Mouse (Mus musculus): Measurements from ENCODE around the gene Ehbp1l1. TPM values are rescaled to one million over a fixed set of nuclear protein-coding genes. Genes with fewer than 3 reads are reported as not detected.
"Not testable (repeated sequence)": the region's sequence is repeated elsewhere in the genome, so short reads cannot be mapped to it uniquely, and the experiment has no call there.

Gene Ehbp1l1
- polyA plus RNA-seq, 1 experiment from 2014 or later = 9.3 TPM

DNA sequence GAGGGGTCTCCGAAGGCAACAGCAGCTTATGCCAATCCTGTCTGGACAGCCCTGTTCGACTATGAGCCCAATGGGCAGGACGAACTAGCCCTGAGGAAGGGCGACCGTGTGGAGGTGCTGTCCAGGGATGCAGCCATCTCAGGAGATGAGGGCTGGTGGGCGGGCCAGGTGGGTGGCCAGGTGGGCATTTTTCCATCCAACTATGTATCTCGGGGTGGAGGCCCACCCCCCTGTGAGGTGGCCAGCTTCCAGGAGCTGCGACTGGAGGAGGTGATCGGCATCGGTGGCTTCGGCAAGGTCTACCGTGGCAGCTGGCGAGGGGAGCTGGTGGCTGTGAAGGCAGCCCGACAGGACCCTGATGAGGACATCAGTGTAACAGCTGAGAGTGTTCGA is 35.8 kb downstream of the Ehbp1l1 start:
- WGBS = 80% methylated on average over 15 of the region's 15 CpGs
- no peaks in the 10 kb centered on the region for H3K9me3 ChIP-seq (replicated peaks)
- peak overlapping the region; percentile 90 for H3K27ac ChIP-seq (replicated peaks)
- H3K4me1 ChIP-seq = peaks cover 60% of the 10 kb centered on the region
- peak overlapping the region; percentile 90 for H3K4me3 ChIP-seq
- peaks cover 67% of the 10 kb centered on the region for H3K36me3 ChIP-seq
- H3K27me3 ChIP-seq (ENCODE audit: low read depth, poor library complexity, severe bottlenecking) = peaks cover 14% of the 10 kb centered on the region
- no peak for DNase-seq (ENCODE audit: low spot score)

- DNase-seq (ENCODE audit: low spot score) = peak; percentile 75
- peak overlapping the region; percentile 90 for H3K4me3 ChIP-seq
- peaks cover 67% of the 10 kb centered on the region for H3K36me3 ChIP-seq
- peaks cover 54% of the 10 kb centered on the region for H3K4me1 ChIP-seq
- 11% methylated on average over 42 of the region's 42 CpGs for WGBS
- no peaks in the 10 kb centered on the region for H3K9me3 ChIP-seq (replicated peaks)
- H3K27me3 ChIP-seq (ENCODE audit: low read depth, poor library complexity, severe bottlenecking) = peaks cover 8% of the 10 kb centered on the region
- peak overlapping the region; percentile 90 for H3K27ac ChIP-seq (replicated peaks)
Observed at GRCm38 (mm10) chr19:5689565-5690342, 36.4 kb downstream of the Ehbp1l1 start.

GRCm38 (mm10) chr19:5689088-5689428 is 37.1 kb downstream of the Ehbp1l1 start:
- H3K27me3 ChIP-seq (ENCODE audit: low read depth, poor library complexity, severe bottlenecking) = peaks cover 1% of the 10 kb centered on the region
- DNase-seq (ENCODE audit: low spot score) = peak; percentile 21
- H3K36me3 ChIP-seq = peaks cover 69% of the 10 kb centered on the region
- peak overlapping the region; percentile 90 for H3K4me3 ChIP-seq
- peak overlapping the region; percentile 90 for H3K27ac ChIP-seq (replicated peaks)
- WGBS = 1% methylated on average over 7 of the region's 7 CpGs
- no peaks in the 10 kb centered on the region for H3K9me3 ChIP-seq (replicated peaks)
- peaks cover 54% of the 10 kb centered on the region for H3K4me1 ChIP-seq

DNA sequence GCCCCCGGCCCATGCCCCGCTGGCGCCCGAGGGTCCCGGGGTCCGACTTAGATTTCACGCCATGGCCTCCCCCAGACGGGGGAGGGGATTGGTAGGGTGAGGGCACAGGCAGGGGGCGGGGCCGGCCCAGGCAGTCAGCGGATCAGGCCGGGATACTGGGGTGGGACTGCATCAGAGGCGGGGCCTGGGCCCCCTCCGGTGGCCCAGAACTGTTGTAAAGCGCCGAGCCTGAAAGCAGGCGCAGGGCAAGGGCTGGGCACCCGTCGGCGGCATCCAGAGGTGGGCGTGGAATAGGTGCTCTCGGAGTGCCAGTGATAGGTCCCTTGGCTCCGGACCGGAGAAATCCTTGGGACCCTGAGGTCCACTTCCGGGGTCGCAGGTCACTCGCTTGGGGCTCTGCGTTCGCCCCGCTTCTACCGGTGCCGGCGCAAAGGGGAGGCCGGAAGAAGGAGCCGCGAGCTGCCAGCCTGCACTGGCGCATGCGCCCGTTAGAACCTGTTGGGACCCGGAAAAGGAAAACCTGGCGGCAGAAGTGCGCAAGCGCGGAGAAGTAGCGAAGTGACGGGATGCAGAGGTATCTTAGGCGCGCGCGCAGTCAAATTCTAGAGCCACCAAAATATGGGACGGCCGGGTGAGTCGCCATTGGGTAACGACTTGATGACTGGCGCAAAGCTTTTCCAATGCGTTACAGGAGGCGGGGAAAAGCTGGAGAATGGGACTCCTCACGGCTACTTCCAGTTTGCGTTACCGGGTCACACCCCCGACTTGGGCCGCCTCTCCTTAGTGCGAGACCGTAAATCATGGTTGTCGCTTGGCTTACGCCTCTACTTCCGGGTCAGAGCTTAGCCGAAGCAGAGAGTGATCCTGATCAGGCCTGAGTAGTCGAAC is 37.7 kb downstream of the Ehbp1l1 start, which contains the start of the genes Map3k11 and Pcnx3:
TSS of gene Map3k11 (plus strand) at position 543 of the 888 bp plus-strand sequence.
TSS of gene Pcnx3 (minus strand) at position 709 of the 888 bp plus-strand sequence.
- H3K27ac ChIP-seq (replicated peaks) = peak within 1 kb of the TSS; percentile 90
- H3K27me3 ChIP-seq (ENCODE audit: low read depth, poor library complexity, severe bottlenecking) = no peaks in the 10 kb centered on the region
- H3K4me3 ChIP-seq = peak within 1 kb of the TSS; percentile 90
- peak; percentile 96 for DNase-seq (ENCODE audit: low spot score)
- H3K9me3 ChIP-seq (replicated peaks) = no peaks in the 10 kb centered on the region
- H3K4me1 ChIP-seq = peaks cover 54% of the 10 kb centered on the region
- WGBS = under 1% methylated on average over 69 of the region's 69 CpGs
- H3K36me3 ChIP-seq = peaks cover 69% of the 10 kb centered on the region

DNA sequence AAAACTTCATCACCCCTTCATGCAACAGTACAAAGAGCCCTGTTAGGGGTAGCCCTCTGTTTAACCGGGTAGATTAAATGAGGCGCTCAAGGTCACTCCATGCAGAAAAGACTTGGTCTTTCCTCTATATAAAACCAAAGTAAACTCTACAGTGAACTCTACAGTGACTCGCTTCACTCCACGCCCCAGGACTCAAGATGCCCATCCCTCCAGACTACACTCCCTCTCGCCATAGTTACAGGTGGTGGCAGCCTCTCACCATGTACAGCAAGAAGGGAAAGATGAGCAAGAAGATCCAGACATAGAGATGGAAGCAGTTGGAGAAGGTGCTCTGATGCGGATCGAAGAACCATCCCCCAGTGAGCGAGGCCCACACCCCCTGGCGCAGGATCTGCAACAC is 38.4 kb downstream of the Ehbp1l1 start:
- H3K27me3 ChIP-seq (ENCODE audit: low read depth, poor library complexity, severe bottlenecking) = no peaks in the 10 kb centered on the region
- H3K4me3 ChIP-seq = peak overlapping the region; percentile 90
- peaks cover 50% of the 10 kb centered on the region for H3K4me1 ChIP-seq
- no peaks in the 10 kb centered on the region for H3K9me3 ChIP-seq (replicated peaks)
- peak overlapping the region; percentile 90 for H3K27ac ChIP-seq (replicated peaks)
- peaks cover 69% of the 10 kb centered on the region for H3K36me3 ChIP-seq
- WGBS = 23% methylated on average over 9 of the region's 9 CpGs
- DNase-seq (ENCODE audit: low spot score) = no peak

DNA sequence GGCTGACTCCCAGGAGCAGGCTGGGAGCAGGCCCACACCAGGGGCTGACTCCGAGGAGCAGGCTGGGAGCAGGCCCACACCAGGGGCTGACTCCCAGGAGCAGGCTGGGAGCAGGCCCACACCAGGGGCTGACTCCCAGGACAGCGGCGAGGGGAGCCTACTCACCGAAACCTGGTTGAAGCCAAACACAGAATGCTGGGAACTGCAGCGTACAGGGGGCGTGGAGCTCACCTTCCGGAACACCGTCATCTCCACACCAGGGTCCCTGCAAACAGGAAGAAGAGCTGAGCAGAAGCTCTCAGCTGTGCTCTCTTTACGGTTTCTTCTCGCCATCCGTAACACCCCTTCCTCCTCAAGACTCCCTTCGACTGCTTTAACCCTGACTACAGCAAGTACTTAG is 39.2 kb downstream of the Ehbp1l1 start:
- peaks cover 69% of the 10 kb centered on the region for H3K36me3 ChIP-seq
- H3K27me3 ChIP-seq (ENCODE audit: low read depth, poor library complexity, severe bottlenecking); H3K9me3 ChIP-seq (replicated peaks); DNase-seq (ENCODE audit: low spot score): not testable (repeated sequence)
- H3K27ac ChIP-seq (replicated peaks) = 0 out of 2 replicates have a peak overlapping the region, but pooled peaks have one; percentile 19
- WGBS = 96% methylated on average over 12 of the region's 12 CpGs
- H3K4me3 ChIP-seq = peak overlapping the region; percentile 90
- H3K4me1 ChIP-seq = peaks cover 42% of the 10 kb centered on the region

DNA sequence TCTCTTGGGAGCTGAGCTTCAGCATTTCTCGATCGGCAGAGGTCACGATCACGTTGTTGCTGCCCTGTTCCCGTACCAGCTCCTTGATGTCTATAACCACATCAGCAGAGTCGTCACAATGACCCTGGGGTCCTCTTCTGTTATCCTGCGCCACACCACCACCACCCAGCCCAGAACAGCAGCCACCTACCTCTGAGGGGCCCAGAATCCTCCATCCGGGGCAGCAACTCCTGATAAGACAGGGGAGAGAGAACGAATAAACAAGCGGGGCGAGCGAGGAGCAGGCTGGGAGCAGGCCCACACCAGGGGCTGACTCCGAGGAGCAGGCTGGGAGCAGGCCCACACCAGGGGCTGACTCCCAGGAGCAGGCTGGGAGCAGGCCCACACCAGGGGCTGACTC is 39.7 kb downstream of the Ehbp1l1 start:
- H3K9me3 ChIP-seq (replicated peaks) = no peaks in the 10 kb centered on the region
- H3K27me3 ChIP-seq (ENCODE audit: low read depth, poor library complexity, severe bottlenecking) = no peaks in the 10 kb centered on the region
- peaks cover 37% of the 10 kb centered on the region for H3K4me1 ChIP-seq
- H3K27ac ChIP-seq (replicated peaks) = no peak overlapping the region
- H3K36me3 ChIP-seq = peaks cover 69% of the 10 kb centered on the region
- no peak for DNase-seq (ENCODE audit: low spot score)
- H3K4me3 ChIP-seq = no peak overlapping the region
- 90% methylated on average over 13 of the region's 13 CpGs for WGBS

- no peaks in the 10 kb centered on the region for H3K27me3 ChIP-seq (ENCODE audit: low read depth, poor library complexity, severe bottlenecking)
- no peaks in the 10 kb centered on the region for H3K9me3 ChIP-seq (replicated peaks)
- 92% methylated on average over 11 of the region's 11 CpGs for WGBS
- DNase-seq (ENCODE audit: low spot score) = no peak
- H3K27ac ChIP-seq (replicated peaks) = no peak overlapping the region
- H3K4me1 ChIP-seq = peaks cover 31% of the 10 kb centered on the region
- no peak overlapping the region for H3K4me3 ChIP-seq
- peaks cover 69% of the 10 kb centered on the region for H3K36me3 ChIP-seq
Observed at GRCm38 (mm10) chr19:5685861-5686260, 40.3 kb downstream of the Ehbp1l1 start.

- no peak for DNase-seq (ENCODE audit: low spot score)
- Histone ChIP-seq H3K4me1 (peaks cover 27% of the 10 kb centered on the region), H3K27me3 (ENCODE audit: low read depth, poor library complexity, severe bottlenecking) (no peaks in the 10 kb centered on the region), H3K4me3 (peak overlapping the region; percentile 18; the same call in 1 of the 2 replicates), H3K36me3 (peaks cover 69% of the 10 kb centered on the region), H3K27ac (replicated peaks) (no peak overlapping the region), H3K9me3 (replicated peaks) (no peaks in the 10 kb centered on the region)
- WGBS = 95% methylated on average over 19 of the region's 19 CpGs
Observed at GRCm38 (mm10) chr19:5685431-5685830, 40.7 kb downstream of the Ehbp1l1 start.

DNA sequence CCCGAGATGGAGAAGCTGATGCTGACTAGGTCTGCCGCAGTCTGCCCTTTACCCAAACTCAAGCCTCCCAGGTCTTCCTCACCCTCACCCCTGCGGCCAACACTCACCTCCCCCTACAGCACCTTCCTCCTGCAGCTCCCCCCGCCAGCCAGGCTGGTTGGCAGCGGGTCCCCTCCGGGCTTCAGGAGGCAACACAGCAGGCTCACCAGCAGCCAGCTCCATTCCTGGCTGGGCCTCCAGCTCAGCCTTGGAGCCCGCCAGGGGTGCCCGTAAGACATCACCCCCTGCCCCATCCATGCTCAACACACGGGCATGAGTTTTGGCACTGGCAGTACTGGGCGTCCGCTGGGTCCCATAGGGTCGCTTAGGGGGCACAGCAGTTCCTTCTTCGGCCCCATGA is 41.1 kb downstream of the Ehbp1l1 start:
- H3K27me3 ChIP-seq (ENCODE audit: low read depth, poor library complexity, severe bottlenecking) = no peaks in the 10 kb centered on the region
- no peaks in the 10 kb centered on the region for H3K9me3 ChIP-seq (replicated peaks)
- no peak overlapping the region for H3K27ac ChIP-seq (replicated peaks)
- H3K4me3 ChIP-seq = peak overlapping the region; percentile 18; the same call in 1 of the 2 replicates
- no peak for DNase-seq (ENCODE audit: low spot score)
- WGBS = 90% methylated on average over 13 of the region's 13 CpGs
- H3K36me3 ChIP-seq = peaks cover 72% of the 10 kb centered on the region
- peaks cover 22% of the 10 kb centered on the region for H3K4me1 ChIP-seq

DNA sequence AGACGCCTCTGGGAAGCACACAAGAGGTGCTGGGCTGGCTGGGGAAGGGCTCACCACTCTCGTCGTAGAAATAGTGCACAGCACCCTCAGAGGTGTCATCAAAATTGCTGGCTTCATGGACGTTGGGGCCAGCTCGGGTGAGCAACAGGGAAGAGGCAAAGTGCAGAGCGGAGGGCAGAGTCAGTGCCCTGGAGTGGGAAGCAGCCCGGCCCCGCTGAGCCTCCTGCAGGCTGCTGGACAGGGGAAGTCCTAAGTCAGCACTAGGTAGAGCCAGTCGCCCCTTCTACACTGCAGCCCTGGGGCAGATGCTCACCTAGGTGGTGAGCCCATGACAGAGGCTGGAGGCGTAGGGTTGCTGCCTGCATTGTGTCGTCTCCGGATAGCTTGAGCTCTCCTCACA is 41.9 kb downstream of the Ehbp1l1 start:
- peaks cover 80% of the 10 kb centered on the region for H3K36me3 ChIP-seq

DNA sequence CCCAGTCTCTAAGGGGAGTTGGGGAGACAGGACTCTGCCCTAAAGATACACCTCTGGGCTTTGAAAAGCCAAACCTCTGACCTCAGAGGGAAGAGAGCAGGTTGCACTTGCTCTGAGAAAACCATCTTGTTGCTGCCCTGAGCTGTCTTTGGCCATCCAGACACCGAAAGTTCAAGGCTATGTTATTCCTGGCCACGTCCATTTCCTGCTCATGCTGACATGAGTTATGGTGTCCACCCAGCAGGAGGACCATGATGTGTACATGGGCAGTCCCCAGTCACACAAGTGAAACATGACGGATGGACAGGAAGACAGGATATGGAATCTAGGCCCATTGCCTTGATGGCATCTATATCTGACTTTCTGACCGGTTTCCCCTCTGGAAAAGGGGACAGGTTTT is 45.7 kb downstream of the Ehbp1l1 start:
- no peaks in the 10 kb centered on the region for H3K4me1 ChIP-seq
- H3K36me3 ChIP-seq = peaks cover 98% of the 10 kb centered on the region
- no peak for DNase-seq (ENCODE audit: low spot score)
- no peaks in the 10 kb centered on the region for H3K27me3 ChIP-seq (ENCODE audit: low read depth, poor library complexity, severe bottlenecking)
- no peak overlapping the region for H3K4me3 ChIP-seq
- WGBS = 91% methylated on average over 4 of the region's 4 CpGs
- no peak overlapping the region for H3K27ac ChIP-seq (replicated peaks)
- H3K9me3 ChIP-seq (replicated peaks) = no peaks in the 10 kb centered on the region

More for the DNA sequence above, 41.9 kb downstream of the Ehbp1l1 start:
- WGBS = 93% methylated on average over 12 of the region's 12 CpGs
- Histone ChIP-seq H3K9me3 (replicated peaks) (no peaks in the 10 kb centered on the region), H3K4me3 (no peak overlapping the region; the same call in 1 of the 2 replicates), H3K27me3 (ENCODE audit: low read depth, poor library complexity, severe bottlenecking) (no peaks in the 10 kb centered on the region), H3K4me1 (peaks cover 15% of the 10 kb centered on the region), H3K27ac (replicated peaks) (no peak overlapping the region)
- no peak for DNase-seq (ENCODE audit: low spot score)

Data from midbrain, embryonic 10.5 days (tissue).